Mouse (Mus musculus) heart, embryonic 12.5 days (tissue): ENCODE data around the gene Kcnt1. TPM values are rescaled to one million over a fixed set of nuclear protein-coding genes. Genes with fewer than 3 reads are reported as not detected.

Experiments
- ATAC-seq: fragments of 200-750 bp; cut with Nextera tagmentation; 2 replicates; pipeline ENCODE4 v1.8.0; 2017; ENCODE audit warnings: moderate TSS enrichment, moderate library complexity; ENCODE audit not compliant: insufficient number of reproducible peaks, low FRiP score
- H3K27ac ChIP-seq: fragments of 300-500 bp; sonication (generic); 2 replicates; pipeline ENCODE4 v1.5.1; 2016; ENCODE audit warnings: mild to moderate bottlenecking, moderate library complexity; ENCODE audit not compliant: poor library complexity, severe bottlenecking
- H3K27me3 ChIP-seq: fragments of 300-500 bp; sonication (generic); replicated peaks from 2 replicates; pipeline ENCODE4 v1.6.1; 2016; ENCODE audit warnings: mild to moderate bottlenecking, moderate library complexity
- H3K36me3 ChIP-seq: fragments of 300-500 bp; sonication (generic); 2 replicates; pipeline ENCODE4 v1.6.1; 2016; ENCODE audit warnings: mild to moderate bottlenecking, moderate library complexity
- H3K4me1 ChIP-seq: fragments of 300-500 bp; sonication (generic); replicated peaks from 2 replicates; pipeline ENCODE4 v1.6.1; 2016; ENCODE audit warnings: mild to moderate bottlenecking
- H3K4me2 ChIP-seq: fragments of 300-500 bp; sonication (generic); 2 replicates; pipeline ENCODE4 v1.6.1; 2016; ENCODE audit warnings: mild to moderate bottlenecking, moderate library complexity
- H3K4me3 ChIP-seq: fragments of 300-500 bp; sonication (generic); 2 replicates; pipeline ENCODE4 v1.5.1; 2016; ENCODE audit warnings: mild to moderate bottlenecking
- H3K9ac ChIP-seq: fragments of 300-500 bp; sonication (generic); 2 replicates; pipeline ENCODE4 v1.6.1; 2016; ENCODE audit warnings: mild to moderate bottlenecking, moderate library complexity
- H3K9me3 ChIP-seq: fragments of 300-500 bp; sonication (generic); replicated peaks from 2 replicates; pipeline ENCODE4 v1.6.1; 2016; ENCODE audit warnings: mild to moderate bottlenecking, moderate library complexity
- WGBS: fragments of 180-500 bp; shearing (Covaris S2); methylation state at CpG from one replicate; pipeline ENCODE4 v1.1.7; 2016; 5-methylcytosine and 5-hydroxymethylcytosine counted together
- polyA plus RNA-seq: library from polyadenylated mRNA; unstranded; fragments of >200 nt; fragmentation: Nextera tagmentation; extraction: Ambion mirVana; gene quantifications from 2 replicates; pipeline ENCODE4 v1.2.1, GENCODE M21; 2016

Gene Kcnt1
- polyA plus RNA-seq, 1 experiment from 2014 or later = not detected

DNA sequence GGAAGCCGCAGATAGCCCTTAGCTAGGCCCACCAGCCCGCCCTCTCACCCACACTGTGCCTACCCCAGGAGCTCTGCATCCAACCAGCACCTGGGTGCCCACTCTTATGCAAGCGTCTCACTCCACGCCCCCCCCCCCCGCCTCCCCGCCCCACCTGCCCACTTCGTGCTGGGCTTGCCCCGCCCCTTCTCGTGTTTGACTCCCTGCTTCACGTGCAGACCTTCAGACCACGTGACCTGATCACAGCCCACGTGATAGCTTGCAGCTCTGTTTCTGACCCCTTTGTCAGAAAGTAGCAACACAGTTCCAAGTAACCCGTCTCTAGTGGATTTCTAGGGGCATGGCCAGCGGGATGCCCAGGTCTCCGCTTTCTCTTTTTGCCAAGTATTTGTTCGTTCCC is 16.3 kb upstream of the Kcnt1 start, which contains the start of gene Sohlh1:
TSS of gene Sohlh1 (minus strand) at position 23 of the 400 bp plus-strand sequence.
- H3K4me2 ChIP-seq = no peak within 1 kb of the TSS
- H3K27me3 ChIP-seq = peaks cover 26% of the 10 kb centered on the region
- no peak within 1 kb of the TSS for H3K27ac ChIP-seq
- H3K9ac ChIP-seq = no peak within 1 kb of the TSS
- no peaks in the 10 kb centered on the region for H3K4me1 ChIP-seq
- no peak for ATAC-seq
- no peaks in the 10 kb centered on the region for H3K36me3 ChIP-seq
- H3K4me3 ChIP-seq = no peak within 1 kb of the TSS
- 73% methylated on average over 16 of the region's 16 CpGs for WGBS
- peaks cover 8% of the 10 kb centered on the region; the same call in 1 of the 2 replicates for H3K9me3 ChIP-seq

DNA sequence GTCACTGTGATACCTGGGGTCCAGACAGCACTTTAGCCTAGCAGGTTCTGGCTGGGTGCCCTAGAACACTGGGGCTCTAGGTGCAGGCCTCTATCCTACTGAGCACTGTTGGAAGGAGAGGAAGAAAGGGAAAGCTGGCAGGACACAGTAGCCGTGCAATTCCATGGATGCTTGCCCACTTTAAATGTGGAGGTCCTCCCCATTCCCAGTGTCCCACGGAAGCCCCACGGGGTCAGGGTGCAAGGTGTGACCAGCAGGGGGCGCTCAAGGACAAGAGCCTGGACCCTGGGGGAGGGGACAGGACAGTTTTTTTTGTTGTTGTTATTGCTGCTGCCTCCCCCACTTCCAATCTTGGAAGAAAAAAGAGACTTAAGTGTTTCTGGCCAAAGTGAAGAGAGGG is 13.2 kb upstream of the Kcnt1 start:
- Histone ChIP-seq H3K4me1 (no peaks in the 10 kb centered on the region), H3K9me3 (peaks cover 8% of the 10 kb centered on the region; the same call in 1 of the 2 replicates), H3K4me2 (no peak overlapping the region), H3K27ac (no peak overlapping the region), H3K4me3 (no peak overlapping the region), H3K27me3 (peaks cover 12% of the 10 kb centered on the region), H3K36me3 (no peaks in the 10 kb centered on the region), H3K9ac (no peak overlapping the region)
- no peak for ATAC-seq
- WGBS = 19% methylated on average over 4 of the region's 4 CpGs

DNA sequence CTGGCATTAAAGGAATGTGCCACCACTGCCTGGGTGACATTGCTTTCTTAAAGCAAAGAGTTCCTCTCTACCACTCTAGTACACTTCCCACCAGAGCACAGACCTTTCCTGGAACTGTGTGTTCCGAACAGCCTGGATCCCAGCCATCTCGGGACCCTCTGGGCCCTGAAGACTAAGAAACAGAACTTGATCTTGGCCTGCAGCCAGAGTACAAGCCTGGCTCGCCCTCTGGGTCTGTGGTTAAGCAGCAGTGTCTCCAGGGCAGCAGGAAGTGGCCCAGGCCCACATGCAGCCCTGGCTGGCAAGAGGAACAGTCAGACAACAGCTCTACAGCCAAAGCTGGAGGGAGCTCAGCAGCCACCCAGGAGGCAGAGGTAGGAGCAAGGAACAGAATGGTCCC is 10.9 kb upstream of the Kcnt1 start:
- H3K27me3 ChIP-seq = peaks cover 6% of the 10 kb centered on the region; the same call in 1 of the 2 replicates
- peaks cover 8% of the 10 kb centered on the region; the same call in 1 of the 2 replicates for H3K9me3 ChIP-seq
- 35% methylated on average over 3 of the region's 3 CpGs for WGBS
- H3K36me3 ChIP-seq = no peaks in the 10 kb centered on the region
- no peak for ATAC-seq
- H3K4me3 ChIP-seq = no peak overlapping the region
- no peak overlapping the region for H3K27ac ChIP-seq
- H3K4me2 ChIP-seq = no peak overlapping the region
- no peak overlapping the region for H3K9ac ChIP-seq
- no peaks in the 10 kb centered on the region for H3K4me1 ChIP-seq

DNA sequence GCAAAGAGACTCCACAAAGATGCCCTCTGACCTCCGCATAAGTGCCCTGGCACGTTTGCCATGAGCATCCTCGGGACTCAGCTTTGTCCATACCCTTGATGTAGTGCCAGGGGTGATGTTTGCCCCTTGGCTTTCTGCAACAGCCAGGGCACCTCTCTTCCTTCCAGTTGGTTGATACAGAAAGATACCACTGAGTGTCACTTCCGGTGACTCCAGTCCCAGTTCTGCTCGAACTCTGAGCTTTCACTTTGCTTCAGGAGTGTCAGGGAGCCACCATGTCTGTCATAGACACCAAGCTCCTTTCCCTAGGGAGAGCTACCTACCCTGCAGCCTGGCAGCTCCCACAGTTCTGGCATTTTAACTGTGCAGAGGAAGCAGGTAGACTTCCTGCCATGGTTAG is 9.5 kb upstream of the Kcnt1 start:
- Histone ChIP-seq H3K9ac (no peak overlapping the region), H3K4me2 (no peak overlapping the region), H3K27me3 (peaks cover 6% of the 10 kb centered on the region; the same call in 1 of the 2 replicates), H3K27ac (no peak overlapping the region), H3K4me1 (no peaks in the 10 kb centered on the region), H3K4me3 (no peak overlapping the region), H3K9me3 (peaks cover 8% of the 10 kb centered on the region; the same call in 1 of the 2 replicates), H3K36me3 (no peaks in the 10 kb centered on the region)
- WGBS = 76% methylated on average over 5 of the region's 5 CpGs
- ATAC-seq = no peak

DNA sequence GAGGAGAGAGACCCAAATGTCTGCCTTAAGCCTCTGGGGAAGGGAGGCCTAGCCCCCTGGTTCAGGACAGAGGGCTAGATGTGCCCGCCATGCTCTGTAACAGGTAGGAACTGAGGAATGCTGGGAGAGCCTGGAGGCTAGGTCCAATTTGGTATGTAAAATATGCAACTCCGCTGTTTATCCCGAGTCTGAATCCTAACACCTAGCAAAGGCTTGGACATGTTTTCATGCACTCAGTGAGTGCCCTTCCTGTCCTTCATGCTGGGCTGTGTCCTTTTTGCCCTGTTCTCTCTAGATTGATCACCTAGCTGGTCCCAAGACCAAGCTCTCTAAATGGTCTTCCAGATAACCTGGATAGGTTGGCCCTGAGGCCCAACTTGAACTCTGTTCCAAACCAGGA is 3.6 kb upstream of the Kcnt1 start:
- Histone ChIP-seq H3K9ac (no peak overlapping the region), H3K4me1 (peaks cover 15% of the 10 kb centered on the region), H3K27me3 (peaks cover 50% of the 10 kb centered on the region), H3K36me3 (no peaks in the 10 kb centered on the region), H3K4me2 (no peak overlapping the region), H3K4me3 (no peak overlapping the region), H3K9me3 (no peaks in the 10 kb centered on the region), H3K27ac (no peak overlapping the region)
- WGBS = 58% methylated on average over 3 of the region's 3 CpGs
- no peak for ATAC-seq

DNA sequence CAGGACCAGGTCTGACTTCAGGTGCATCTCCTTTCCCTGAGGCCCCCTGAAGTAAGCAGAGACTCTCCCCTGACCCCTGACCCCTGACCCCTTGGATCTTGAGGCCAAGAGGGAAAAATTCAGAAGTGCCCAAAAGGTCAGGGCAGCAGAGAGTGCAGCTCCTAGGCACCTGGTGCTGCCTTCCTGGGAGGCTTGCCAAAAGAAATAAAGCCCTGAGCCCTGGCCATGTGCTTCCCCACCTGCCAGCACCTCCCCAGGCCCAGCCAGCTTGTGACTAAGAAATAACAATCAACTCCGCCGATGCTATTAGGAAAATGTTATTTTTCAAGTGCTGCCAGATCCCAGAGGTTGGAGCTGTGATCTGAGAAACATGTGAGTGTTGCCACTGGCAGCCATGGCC is 1.5 kb upstream of the Kcnt1 start:
- no peak overlapping the region for H3K4me2 ChIP-seq
- H3K4me3 ChIP-seq = no peak overlapping the region
- no peaks in the 10 kb centered on the region for H3K36me3 ChIP-seq
- H3K9me3 ChIP-seq = no peaks in the 10 kb centered on the region
- WGBS = 77% methylated on average over 2 of the region's 2 CpGs
- peaks cover 15% of the 10 kb centered on the region for H3K4me1 ChIP-seq
- H3K27me3 ChIP-seq = peaks cover 70% of the 10 kb centered on the region
- ATAC-seq = no peak
- no peak overlapping the region for H3K9ac ChIP-seq
- H3K27ac ChIP-seq = no peak overlapping the region

DNA sequence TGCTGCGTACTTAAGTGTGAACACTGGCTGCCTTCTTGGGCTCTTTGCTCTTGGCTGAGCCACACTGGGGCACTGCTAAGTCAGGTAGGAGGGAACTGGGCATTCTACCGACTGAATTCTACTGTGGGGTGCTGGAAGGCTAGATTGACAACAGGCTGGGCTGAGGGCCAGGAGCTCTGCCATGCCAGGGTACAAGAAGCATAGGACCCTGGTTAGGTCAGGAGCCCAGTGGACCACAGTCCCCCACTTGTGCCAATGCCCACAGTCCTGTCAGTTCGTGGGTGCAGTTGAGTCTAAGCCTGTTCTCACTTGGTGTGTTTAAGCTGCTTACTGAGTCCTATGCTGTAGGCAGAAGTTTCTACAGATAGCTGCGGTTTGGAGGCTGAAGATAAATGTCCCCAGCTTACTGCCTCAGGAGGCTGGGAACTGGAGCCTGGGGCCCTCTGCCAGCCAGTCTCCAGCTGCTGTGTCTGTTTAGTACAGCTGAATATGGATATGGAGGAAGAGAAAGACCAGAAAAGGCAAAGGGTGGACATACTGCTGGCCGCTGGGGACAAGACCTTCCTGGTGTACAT is 751 bp upstream of the Kcnt1 start:
- no peak for ATAC-seq
- Histone ChIP-seq H3K4me3 (no peak overlapping the region), H3K4me1 (peaks cover 15% of the 10 kb centered on the region), H3K9ac (no peak overlapping the region), H3K36me3 (no peaks in the 10 kb centered on the region), H3K4me2 (peak overlapping the region; percentile 91), H3K27me3 (peaks cover 77% of the 10 kb centered on the region), H3K27ac (no peak overlapping the region), H3K9me3 (no peaks in the 10 kb centered on the region)
- 58% methylated on average over 5 of the region's 5 CpGs for WGBS

DNA sequence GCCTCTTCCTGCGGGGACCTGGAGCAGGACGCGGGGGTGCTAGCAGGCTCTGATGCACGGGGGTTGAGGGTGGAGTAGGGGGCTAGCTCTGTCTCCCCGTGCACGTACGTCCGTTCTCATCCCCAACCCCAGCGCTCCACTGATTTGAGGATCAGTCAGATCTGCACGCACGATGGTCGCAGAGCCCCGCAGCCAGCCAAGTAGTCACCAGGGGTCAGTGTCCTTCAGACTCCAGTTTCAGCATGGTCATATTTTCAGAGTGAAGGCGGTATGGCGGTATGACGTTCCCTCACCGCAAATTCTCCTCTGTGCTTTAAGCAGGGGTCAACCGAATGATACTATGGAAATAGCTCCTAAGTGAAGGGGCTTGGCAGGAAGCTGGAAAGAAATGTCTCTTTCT is 696 bp downstream of the Kcnt1 start:
- H3K36me3 ChIP-seq = no peaks in the 10 kb centered on the region
- peaks cover 88% of the 10 kb centered on the region for H3K27me3 ChIP-seq
- no peak for ATAC-seq
- no peaks in the 10 kb centered on the region for H3K9me3 ChIP-seq
- WGBS = 8% methylated on average over 18 of the region's 18 CpGs
- H3K4me3 ChIP-seq = peak overlapping the region; percentile 50; the same call in 1 of the 2 replicates
- peaks cover 15% of the 10 kb centered on the region for H3K4me1 ChIP-seq
- H3K4me2 ChIP-seq = peak overlapping the region; percentile 91
- no peak overlapping the region for H3K27ac ChIP-seq
- no peak overlapping the region for H3K9ac ChIP-seq

DNA sequence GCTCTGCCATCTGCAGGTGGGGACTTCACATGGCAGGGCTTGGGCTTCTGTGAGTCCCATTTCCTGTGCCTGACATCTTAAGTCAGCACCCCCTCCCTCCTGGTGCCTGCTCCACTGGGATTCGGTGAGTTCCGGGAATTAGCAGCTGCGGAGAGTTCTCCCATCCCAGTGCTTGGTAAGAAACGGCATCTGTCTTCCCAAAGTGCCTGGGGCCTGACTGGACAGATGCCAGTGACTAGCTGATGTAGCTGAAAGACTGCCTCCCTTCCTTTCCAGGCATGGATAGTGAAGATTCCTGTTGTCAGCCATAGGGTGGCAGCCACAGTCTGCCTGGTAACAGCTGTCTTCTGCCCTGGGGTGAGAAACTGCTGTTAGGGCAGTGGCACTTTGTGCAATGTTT is 1.9 kb downstream of the Kcnt1 start:
- Histone ChIP-seq H3K27me3 (peaks cover 90% of the 10 kb centered on the region), H3K27ac (no peak overlapping the region), H3K4me3 (no peak overlapping the region), H3K4me2 (no peak overlapping the region), H3K9me3 (no peaks in the 10 kb centered on the region), H3K4me1 (peaks cover 15% of the 10 kb centered on the region), H3K9ac (no peak overlapping the region), H3K36me3 (no peaks in the 10 kb centered on the region)
- no peak for ATAC-seq
- WGBS = 12% methylated on average over 4 of the region's 4 CpGs

DNA sequence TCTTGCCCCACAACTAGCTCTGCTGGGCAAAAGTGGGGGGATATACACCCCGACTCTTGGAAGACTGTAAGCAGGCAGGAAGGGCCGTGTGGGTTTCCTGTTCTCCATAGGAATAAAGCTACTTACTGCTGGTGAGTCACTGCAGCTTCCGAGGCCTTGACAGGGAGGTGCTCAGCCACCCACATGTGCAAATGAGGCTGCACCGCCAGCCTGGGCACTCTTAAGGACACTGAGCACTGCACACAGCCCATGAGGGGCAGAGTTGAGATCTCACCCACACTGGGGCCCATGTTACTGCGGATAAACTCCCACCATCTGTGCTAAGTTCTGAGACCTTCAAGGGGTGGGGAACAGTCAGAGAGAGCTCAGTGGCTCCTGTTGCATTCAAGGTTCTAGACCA is 3.1 kb downstream of the Kcnt1 start:
- no peak overlapping the region for H3K27ac ChIP-seq
- H3K36me3 ChIP-seq = no peaks in the 10 kb centered on the region
- no peak overlapping the region for H3K4me2 ChIP-seq
- 40% methylated on average over 5 of the region's 5 CpGs for WGBS
- H3K27me3 ChIP-seq = peaks cover 81% of the 10 kb centered on the region
- ATAC-seq = no peak
- no peak overlapping the region for H3K9ac ChIP-seq
- H3K9me3 ChIP-seq = no peaks in the 10 kb centered on the region
- H3K4me3 ChIP-seq = no peak overlapping the region
- H3K4me1 ChIP-seq = peaks cover 15% of the 10 kb centered on the region

DNA sequence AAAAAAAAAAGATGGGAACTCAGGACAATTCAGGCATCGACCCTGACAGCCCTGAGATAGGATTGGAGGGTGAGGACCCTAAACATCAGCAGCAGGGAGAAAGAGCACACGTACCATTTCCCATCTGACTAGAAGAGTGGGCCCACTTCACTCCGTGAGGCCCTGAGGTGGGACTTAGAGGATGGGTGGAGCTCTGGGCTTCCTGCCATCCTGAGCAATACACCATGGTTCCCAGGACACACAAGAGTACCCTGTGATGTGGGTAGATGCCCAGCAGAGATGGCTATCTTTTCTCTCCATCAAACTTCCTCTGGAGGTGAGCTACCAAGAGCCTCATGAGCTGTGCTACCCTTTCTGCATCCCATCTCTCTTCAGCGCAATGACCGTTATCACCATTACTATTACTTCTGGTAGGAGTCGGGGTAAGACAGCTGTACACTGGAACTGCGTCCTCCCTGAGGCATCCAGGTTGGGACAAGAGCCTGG is 13.8 kb downstream of the Kcnt1 start:
- peaks cover 76% of the 10 kb centered on the region for H3K27me3 ChIP-seq
- peaks cover 5% of the 10 kb centered on the region; the same call in 1 of the 2 replicates for H3K4me1 ChIP-seq
- H3K27ac ChIP-seq = no peak overlapping the region
- no peaks in the 10 kb centered on the region for H3K9me3 ChIP-seq
- peak overlapping the region; percentile 59 for H3K4me2 ChIP-seq
- H3K9ac ChIP-seq = no peak overlapping the region
- WGBS = 33% methylated on average over 7 of the region's 7 CpGs
- peak overlapping the region; percentile 31 for H3K4me3 ChIP-seq
- no peak for ATAC-seq
- no peaks in the 10 kb centered on the region for H3K36me3 ChIP-seq
